Mouse (Mus musculus) testis, adult 10 weeks (tissue): ENCODE data around the gene F7. TPM values are rescaled to one million over a fixed set of nuclear protein-coding genes. Genes with fewer than 3 reads are reported as not detected.

ENCODE experiments used
- polyA plus RNA-seq: library from polyadenylated mRNA; stranded (reverse); fragments of 350-450 nt; fragmentation: Illumina TruSeq; extraction: RNeasy Lipid Tissue Mini Kit (QIAGEN cat#74804); gene quantifications from one replicate; pipeline ENCODE4 v1.2.3, GENCODE M21; 2014; ENCODE audit warnings: low read depth, low replicate concordance

F7 gene
- polyA plus RNA-seq, result 0.25 TPM

DNA sequence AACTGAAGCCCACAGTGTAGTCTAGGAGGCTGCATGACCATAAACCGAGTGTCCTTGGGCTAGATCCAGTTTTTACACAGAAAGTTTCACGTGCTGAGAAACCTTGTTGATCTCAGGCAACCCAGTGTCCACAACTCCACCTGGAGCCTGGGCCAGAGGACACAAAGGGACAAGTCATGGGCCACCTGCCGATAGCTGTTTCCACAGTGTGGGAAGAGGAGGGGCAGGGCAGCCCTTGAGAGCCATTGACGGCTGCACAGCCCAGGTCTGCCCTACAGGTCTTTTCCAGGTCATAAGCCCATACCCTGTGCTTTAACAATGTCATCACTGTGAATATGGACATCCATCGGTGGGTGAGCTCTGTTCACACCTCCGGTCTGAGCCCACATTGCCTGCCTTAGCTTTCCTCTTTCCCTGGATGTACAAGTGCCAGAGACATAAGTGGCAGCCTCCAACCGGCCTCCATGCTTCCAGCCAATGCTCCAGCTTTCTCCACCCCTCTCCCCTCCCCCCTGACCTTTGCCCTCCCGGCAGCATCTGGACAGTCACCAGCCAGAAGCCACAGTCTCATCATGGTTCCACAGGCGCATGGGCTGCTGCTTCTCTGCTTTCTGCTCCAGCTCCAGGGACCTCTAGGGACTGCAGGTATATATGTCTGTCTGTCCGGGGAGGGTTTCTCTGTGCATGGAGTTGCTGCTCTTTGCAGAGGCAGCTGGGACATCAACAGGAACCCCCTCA, at the start of gene F7:
Gene F7, plus strand, starts transcription at position 548 of the 738 bp plus-strand sequence.

DNA sequence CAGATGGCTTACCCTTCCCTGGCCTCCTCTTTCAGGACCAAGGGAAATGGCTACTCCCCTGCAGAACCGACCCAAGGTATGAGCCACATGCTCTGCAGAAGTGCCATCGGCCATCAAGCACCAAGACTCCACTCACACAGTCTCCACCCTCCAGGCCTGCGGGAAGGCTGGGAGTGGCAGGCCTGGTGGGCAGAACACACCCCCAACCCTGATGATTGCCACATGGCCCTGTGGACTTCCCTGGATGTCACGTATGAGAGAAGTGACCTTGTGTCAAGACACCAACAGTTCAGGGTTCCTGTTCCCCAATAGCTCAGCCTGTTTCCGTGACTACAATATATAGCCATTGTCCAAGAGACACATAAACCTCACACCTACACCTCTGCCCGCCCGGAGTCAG, 11.2 kb downstream of the F7 start, which contains the start of gene F10:
Gene F10, plus strand, starts transcription at position 294 of the 400 bp plus-strand sequence.

DNA sequence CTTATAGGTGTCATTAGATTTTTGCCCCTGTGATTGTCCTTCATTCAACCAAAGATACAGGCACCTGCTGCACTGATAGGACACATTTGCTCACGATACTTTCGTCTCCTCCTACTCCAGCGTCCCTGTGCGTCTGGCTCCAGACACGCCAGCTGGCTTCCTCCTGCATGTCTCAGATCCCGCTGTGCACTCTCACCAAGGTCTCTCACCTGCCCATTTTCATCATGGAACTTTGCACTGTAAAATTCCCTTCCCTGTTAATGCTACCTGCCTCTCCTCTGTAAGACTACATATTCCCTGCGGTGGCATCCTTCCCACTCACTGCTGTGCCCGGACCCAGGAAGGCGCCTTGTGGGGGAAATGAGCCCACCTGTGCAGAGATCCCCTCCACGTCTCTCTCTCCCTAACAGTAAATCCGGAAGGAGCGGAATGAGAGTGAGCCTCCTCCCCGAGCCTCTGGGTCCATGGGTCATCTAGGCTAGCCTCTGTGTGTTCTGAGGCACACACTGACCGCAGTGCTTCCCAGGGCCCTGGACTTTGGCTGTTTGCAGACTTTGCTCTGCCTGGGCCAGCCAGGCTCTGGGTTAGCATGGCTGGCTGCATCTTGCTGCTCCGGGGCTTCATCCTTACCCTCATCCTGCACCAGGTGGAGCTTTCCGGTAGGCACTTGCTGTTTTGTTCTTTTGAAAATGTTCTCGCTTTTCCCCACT, 34.8 kb downstream of the F7 start, which contains the start of gene Proz:
Gene Proz, plus strand, starts transcription at position 474 of the 710 bp plus-strand sequence.

Other genes starting within 250 kb of the F7 start
- gene Mcf2l, start 152.2 kb upstream of the F7 start, polyA plus RNA-seq, result 3.6 TPM
- gene F10, start 11.3 kb downstream of the F7 start, polyA plus RNA-seq, result 0.28 TPM
- not detected for gene Proz, start 34.9 kb downstream of the F7 start, polyA plus RNA-seq
- 29.6 TPM for gene Pcid2, start 79.4 kb downstream of the F7 start, polyA plus RNA-seq
- gene Cul4a, start 79.6 kb downstream of the F7 start, polyA plus RNA-seq, result 103 TPM
- 382 TPM for gene Lamp1, start 133.1 kb downstream of the F7 start, polyA plus RNA-seq
- gene Grtp1, start 174.6 kb downstream of the F7 start, polyA plus RNA-seq, result 47.0 TPM
- gene Adprhl1, start 228.1 kb downstream of the F7 start, polyA plus RNA-seq, result not detected